Mouse (Mus musculus) erythroblast, embryonic 14.5 days (primary cell): ENCODE data around the gene Wdfy2. TPM values are rescaled to one million over a fixed set of nuclear protein-coding genes. Genes with fewer than 3 reads are reported as not detected.
"Not testable (repeated sequence)": the region's sequence is repeated elsewhere in the genome, so short reads cannot be mapped to it uniquely, and the experiment has no call there.

Experiments used
- H3K27me3 ChIP-seq: 2 replicates; pipeline ENCODE4 v1.6.1; 2012; ENCODE audit warnings: inconsistent platforms; ENCODE audit not compliant: control insufficient read depth
- H3K36me3 ChIP-seq: 2 replicates; pipeline ENCODE4 v1.6.1; 2012; ENCODE audit warnings: mild to moderate bottlenecking, inconsistent platforms; ENCODE audit not compliant: control insufficient read depth
- H3K4me1 ChIP-seq: 2 replicates; pipeline ENCODE4 v1.6.1; 2012; ENCODE audit warnings: inconsistent platforms; ENCODE audit not compliant: control insufficient read depth
- H3K4me3 ChIP-seq: replicated peaks from 2 replicates; pipeline ENCODE3; 2012; ENCODE audit warnings: moderate library complexity, mild to moderate bottlenecking, inconsistent platforms
- H3K9me3 ChIP-seq: 2 replicates; pipeline ENCODE4 v1.6.1; 2012; ENCODE audit warnings: low read length, inconsistent platforms, mixed read lengths; ENCODE audit not compliant: control insufficient read depth
- GATA1 ChIP-seq: IDR thresholded peaks from 2 replicates; pipeline ENCODE4 v1.6.1; 2012; ENCODE audit warnings: low read length, inconsistent platforms, mixed read lengths
- TAL1 ChIP-seq: IDR thresholded peaks from 3 replicates; pipeline ENCODE4 v1.6.1; 2012; ENCODE audit warnings: low read length, inconsistent platforms, mixed read lengths
- polyA plus RNA-seq: library from polyadenylated mRNA; stranded (reverse); fragments of >175 nt; gene quantifications from 2 replicates; pipeline ENCODE4 v1.2.3, GENCODE M21; 2012

Wdfy2 gene
- polyA plus RNA-seq, 1 experiment = under 0.01 TPM

- no peak overlapping the region for H3K4me3 ChIP-seq
- no peak for TF ChIP-seq GATA1
- TF ChIP-seq TAL1 = no peak
- no peaks in the 10 kb centered on the region for H3K9me3 ChIP-seq
- H3K4me1 ChIP-seq = no peaks in the 10 kb centered on the region
- H3K27me3 ChIP-seq = no peaks in the 10 kb centered on the region
- no peaks in the 10 kb centered on the region for H3K36me3 ChIP-seq
Observed at GRCm38 (mm10) chr14:62814567-62814966, 22.9 kb upstream of the Wdfy2 start.

GRCm38 (mm10) chr14:62816827-62817226 lies 20.7 kb upstream of the Wdfy2 start:
- H3K27me3 ChIP-seq = no peaks in the 10 kb centered on the region
- TF ChIP-seq GATA1 (no peak), TAL1 (no peak)
- no peaks in the 10 kb centered on the region for H3K36me3 ChIP-seq
- H3K4me1 ChIP-seq = no peaks in the 10 kb centered on the region
- no peak overlapping the region for H3K4me3 ChIP-seq
- H3K9me3 ChIP-seq = no peaks in the 10 kb centered on the region

DNA sequence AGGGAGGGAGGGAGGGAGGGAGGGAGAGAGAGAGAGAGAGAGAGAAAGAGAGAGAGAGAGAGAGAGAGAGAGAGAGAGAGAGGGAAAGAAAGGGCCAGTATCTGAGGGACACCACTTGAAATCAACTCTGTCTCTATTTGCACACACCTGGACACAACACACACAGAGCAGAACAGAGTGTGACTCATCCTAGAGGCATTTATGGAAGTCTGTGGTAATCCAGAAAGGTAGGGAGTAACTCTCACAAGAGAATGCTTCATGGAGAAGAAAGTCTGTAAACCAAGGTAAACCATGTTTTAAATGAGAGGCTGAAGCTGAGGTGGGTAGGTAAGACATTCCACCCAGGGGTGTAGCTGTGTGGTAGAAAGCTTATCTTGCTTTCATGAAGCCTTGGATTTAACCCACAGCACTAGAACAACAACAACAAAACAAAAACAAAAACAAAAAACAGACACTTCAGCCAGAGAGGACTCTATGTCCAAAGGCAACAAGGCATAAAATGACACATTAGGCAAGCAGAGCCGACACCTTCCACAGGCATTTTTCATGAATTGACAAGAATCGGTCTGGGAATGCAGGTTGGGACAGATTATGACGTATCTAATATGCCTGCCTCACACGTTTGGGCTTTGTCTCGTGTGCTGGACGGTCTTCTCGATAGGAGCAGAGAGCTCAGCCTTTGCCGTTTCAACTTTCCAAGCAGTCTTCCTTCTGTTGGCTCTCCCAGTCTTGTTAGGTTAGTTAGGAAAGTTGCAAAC lies 11.7 kb upstream of the Wdfy2 start:
- Histone ChIP-seq H3K27me3 (no peaks in the 10 kb centered on the region), H3K36me3 (no peaks in the 10 kb centered on the region), H3K4me1 (no peaks in the 10 kb centered on the region), H3K9me3 (no peaks in the 10 kb centered on the region), H3K4me3 (no peak overlapping the region)
- TF ChIP-seq GATA1 (no peak), TAL1 (no peak)

DNA sequence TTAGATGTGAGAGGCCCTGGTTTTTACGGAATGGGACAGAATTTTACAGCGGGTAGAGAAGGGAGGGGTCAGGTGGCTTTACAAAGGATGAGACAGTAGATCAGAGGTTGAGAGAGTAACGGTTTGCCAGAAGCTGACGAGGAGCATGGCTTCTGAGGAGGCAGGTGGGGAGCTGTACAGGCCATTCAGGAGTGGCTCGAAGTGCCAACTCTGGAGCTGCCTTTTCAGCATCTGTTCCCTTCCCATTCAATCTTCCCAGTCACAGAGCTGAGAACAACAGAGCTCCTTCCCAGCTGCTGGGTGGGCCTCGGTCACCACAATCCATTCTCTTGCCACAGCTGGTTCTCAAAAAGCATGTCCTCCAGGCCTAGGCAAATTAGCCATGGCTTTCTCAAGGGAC lies 8.2 kb upstream of the Wdfy2 start:
- Histone ChIP-seq H3K9me3 (no peaks in the 10 kb centered on the region), H3K4me1 (no peaks in the 10 kb centered on the region), H3K4me3 (no peak overlapping the region), H3K27me3 (no peaks in the 10 kb centered on the region), H3K36me3 (no peaks in the 10 kb centered on the region)
- TF ChIP-seq GATA1 (no peak), TAL1 (no peak)

DNA sequence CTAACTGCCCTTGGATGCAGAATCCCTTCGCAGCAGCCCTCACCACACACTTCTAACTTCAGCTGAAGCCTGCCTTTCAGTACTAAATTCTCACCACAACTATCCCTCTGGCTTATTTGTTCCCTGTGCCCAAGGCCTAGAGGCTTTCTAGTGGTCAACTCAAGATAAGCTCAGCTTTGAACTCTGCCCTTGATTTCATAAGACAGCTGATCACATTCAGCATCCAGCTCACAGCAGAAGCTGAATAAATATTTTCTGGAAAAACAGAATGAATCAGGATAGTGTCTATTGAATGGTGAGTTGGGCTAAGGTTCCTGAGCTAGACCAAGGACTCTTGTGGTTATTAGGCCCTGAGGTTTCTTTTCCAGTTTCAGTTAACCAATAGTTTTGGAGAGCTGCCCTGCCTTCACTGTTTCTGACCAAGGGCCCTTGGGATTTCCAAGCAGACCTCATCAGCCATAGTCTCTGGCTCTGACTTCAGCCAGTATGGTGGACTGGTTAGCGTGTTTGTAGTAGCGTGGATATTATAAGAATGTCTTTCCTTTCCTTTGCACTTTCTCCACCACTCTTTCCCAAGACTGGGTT lies 5.7 kb upstream of the Wdfy2 start:
- Histone ChIP-seq H3K4me1 (peaks cover 5% of the 10 kb centered on the region), H3K27me3 (no peaks in the 10 kb centered on the region), H3K4me3 (no peak overlapping the region), H3K36me3 (no peaks in the 10 kb centered on the region), H3K9me3 (no peaks in the 10 kb centered on the region)
- TF ChIP-seq TAL1 (no peak), GATA1 (no peak)

DNA sequence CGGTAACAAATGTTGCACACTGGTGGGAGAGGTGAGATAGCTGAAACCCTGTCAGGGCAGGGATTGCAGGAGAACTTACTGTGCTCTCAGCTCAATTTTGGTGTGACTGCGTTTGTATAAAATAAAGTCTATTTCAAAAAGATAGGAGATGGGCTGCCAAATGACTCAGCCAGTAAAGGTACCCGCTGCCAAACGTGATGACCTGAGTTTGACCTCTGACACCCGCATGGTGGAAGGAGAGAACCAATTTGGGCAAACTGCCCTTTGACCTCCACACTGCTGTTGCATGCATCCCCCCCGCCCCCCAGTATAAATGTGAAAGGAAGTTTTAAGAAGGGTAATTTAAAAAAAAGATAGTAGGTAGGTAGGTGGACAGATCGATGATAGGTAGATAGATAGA lies 4.4 kb upstream of the Wdfy2 start:
- H3K27me3 ChIP-seq = peaks cover 5% of the 10 kb centered on the region
- peaks cover 14% of the 10 kb centered on the region for H3K4me1 ChIP-seq
- peaks cover 2% of the 10 kb centered on the region; the same call in 1 of the 2 replicates for H3K9me3 ChIP-seq
- H3K4me3 ChIP-seq = no peak overlapping the region
- H3K36me3 ChIP-seq = no peaks in the 10 kb centered on the region
- TF ChIP-seq TAL1 (no peak), GATA1 (no peak)

DNA sequence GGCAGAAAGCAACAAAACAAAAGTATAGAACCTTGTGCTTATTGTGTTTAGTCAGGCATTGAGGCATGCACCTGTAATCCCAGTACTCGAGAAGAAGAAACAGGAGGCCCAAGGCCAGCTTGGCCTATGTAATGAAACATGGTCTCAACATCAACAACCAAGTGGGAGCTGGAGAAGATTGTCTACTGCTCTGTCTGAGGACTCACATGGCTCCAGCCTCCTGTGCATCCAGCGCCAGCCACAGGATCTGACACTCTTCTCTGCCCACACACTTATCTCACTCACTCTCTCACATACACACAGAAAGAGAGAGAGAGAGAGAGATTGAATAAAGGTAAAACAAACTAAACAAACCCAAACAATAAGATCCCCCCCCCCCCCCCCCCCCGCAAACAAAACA lies 3.9 kb upstream of the Wdfy2 start:
- peaks cover 2% of the 10 kb centered on the region; the same call in 1 of the 2 replicates for H3K9me3 ChIP-seq
- no peak for TF ChIP-seq GATA1
- no peak for TF ChIP-seq TAL1
- no peak overlapping the region for H3K4me3 ChIP-seq
- H3K4me1 ChIP-seq = peaks cover 18% of the 10 kb centered on the region
- H3K27me3 ChIP-seq = peaks cover 10% of the 10 kb centered on the region
- H3K36me3 ChIP-seq = no peaks in the 10 kb centered on the region

GRCm38 (mm10) chr14:62835737-62836136 lies 1.7 kb upstream of the Wdfy2 start:
- H3K4me3 ChIP-seq, H3K36me3 ChIP-seq, H3K9me3 ChIP-seq: not testable (repeated sequence)
- Histone ChIP-seq H3K4me1 (peaks cover 18% of the 10 kb centered on the region), H3K27me3 (peaks cover 18% of the 10 kb centered on the region)

- peaks cover 18% of the 10 kb centered on the region for H3K27me3 ChIP-seq
- TF ChIP-seq TAL1 (no peak), GATA1 (no peak)
- H3K36me3 ChIP-seq = no peaks in the 10 kb centered on the region
- peaks cover 2% of the 10 kb centered on the region; the same call in 1 of the 2 replicates for H3K9me3 ChIP-seq
- peaks cover 18% of the 10 kb centered on the region for H3K4me1 ChIP-seq
- H3K4me3 ChIP-seq = peak overlapping the region; percentile 74
Observed at GRCm38 (mm10) chr14:62836926-62837640, 395 bp upstream of the Wdfy2 start.

GRCm38 (mm10) chr14:62838336-62838735 lies 858 bp downstream of the Wdfy2 start:
- H3K36me3 ChIP-seq = no peaks in the 10 kb centered on the region
- peaks cover 18% of the 10 kb centered on the region for H3K4me1 ChIP-seq
- peaks cover 18% of the 10 kb centered on the region for H3K27me3 ChIP-seq
- TF ChIP-seq TAL1 (no peak), GATA1 (no peak)
- peaks cover 2% of the 10 kb centered on the region; the same call in 1 of the 2 replicates for H3K9me3 ChIP-seq
- H3K4me3 ChIP-seq = peak overlapping the region; percentile 74
